Mouse (Mus musculus): Measurements from ENCODE around the gene Mphosph9. TPM values are rescaled to one million over a fixed set of nuclear protein-coding genes. Genes with fewer than 3 reads are reported as not detected.

Gene Mphosph9
- total and polyA plus RNA-seq, 3 experiments, result 10.4 to 60.8 (median 10.9) TPM

DNA sequence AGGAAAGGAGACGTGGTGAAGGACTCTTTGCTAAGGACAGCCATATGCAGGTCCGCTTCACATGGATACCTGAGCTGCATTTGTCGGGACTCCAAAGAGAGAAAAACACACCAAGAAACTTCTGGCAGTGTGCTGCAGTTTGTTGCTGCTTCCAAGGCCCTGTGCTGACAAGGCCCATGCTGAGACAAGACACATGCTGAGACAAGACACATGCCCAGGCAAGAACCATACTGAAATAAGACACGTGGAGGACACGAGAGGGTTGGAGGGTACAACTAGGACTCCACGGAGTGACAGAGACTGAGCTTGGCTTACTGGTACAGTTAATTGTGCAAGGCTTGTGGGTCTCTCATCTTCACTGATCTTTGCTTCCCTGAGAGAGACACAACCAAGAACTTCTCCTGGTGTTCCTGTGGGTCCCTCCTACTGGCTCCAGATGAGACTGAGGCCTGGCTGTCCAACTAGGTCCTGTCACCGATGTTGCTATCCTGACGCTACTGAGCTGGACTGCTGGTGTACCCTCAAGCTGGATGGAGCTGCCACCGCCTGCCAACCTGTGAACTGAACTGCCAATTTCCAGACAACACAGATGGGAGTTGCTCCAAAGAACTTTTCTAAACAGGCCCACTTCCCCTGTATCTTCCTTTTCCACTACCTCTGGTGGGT lies 84.4 kb downstream of the Mphosph9 start:
- no peak for DNase-seq (ENCODE audit: low read depth, low spot score)
- Histone ChIP-seq H3K36me3 (ENCODE audit: control insufficient read depth in 1 of 2, insufficient read depth in 2 of 2, low read length in 2 of 2) (no peaks in the 10 kb centered on the region; a peak in 1 of 4 replicates), H3K27me3 (ENCODE audit: control insufficient read depth in 1 of 2, insufficient read depth in 2 of 2, low read length in 2 of 2) (no peaks in the 10 kb centered on the region), H3K27ac (ENCODE audit: control insufficient read depth, low read depth, low read length) (no peak overlapping the region), H3K4me1 (ENCODE audit: control insufficient read depth in 1 of 2, insufficient read depth in 2 of 2, low read length in 2 of 2) (no peaks in the 10 kb centered on the region), H3K9ac (ENCODE audit: control insufficient read depth, low read depth, low read length, poor library complexity, severe bottlenecking) (no peak overlapping the region), H3K79me2 (ENCODE audit: control insufficient read depth, insufficient read depth, low read length, poor library complexity) (no peaks in the 10 kb centered on the region), H3K9me3 (replicated peaks; ENCODE audit: insufficient read depth, low read length) (no peaks in the 10 kb centered on the region), H3K4me3 (ENCODE audit: control insufficient read depth in 1 of 2, insufficient read depth in 1 of 2, low read depth in 2 of 2, low read length in 2 of 2) (no peak overlapping the region)
- TF ChIP-seq SIN3A (IDR thresholded peaks at IDR 0.05; ENCODE audit: low read length) (no peak), E2F4 (IDR thresholded peaks at IDR 0.05; ENCODE audit: borderline replicate concordance, low read depth, low read length) (no peak), CHD1 (IDR thresholded peaks at IDR 0.05; ENCODE audit: low read depth, low read length) (no peak), MAX (IDR thresholded peaks at IDR 0.05; ENCODE audit: low read length) (no peak), TCF12 (IDR thresholded peaks at IDR 0.05; ENCODE audit: low read depth, low read length) (no peak), USF1 (IDR thresholded peaks at IDR 0.05; ENCODE audit: low read depth, low read length) (no peak), RAD21 (IDR thresholded peaks at IDR 0.05; ENCODE audit: low read depth, low read length) (no peak), SMC3 (IDR thresholded peaks at IDR 0.05; ENCODE audit: low read depth, low read length) (no peak), TBP (IDR thresholded peaks at IDR 0.05; ENCODE audit: low read depth, low read length) (no peak), JUND (IDR thresholded peaks at IDR 0.05; ENCODE audit: low read depth, low read length) (no peak), ZC3H11A (IDR thresholded peaks at IDR 0.05; ENCODE audit: low read depth, low read length) (no peak), GABPA (IDR thresholded peaks at IDR 0.05; ENCODE audit: low read depth, low read length) (no peak), NRF1 (IDR thresholded peaks at IDR 0.05; ENCODE audit: insufficient read depth, low read depth, low read length, poor library complexity, severe bottlenecking) (no peak), CHD2 (IDR thresholded peaks at IDR 0.05; ENCODE audit: low read length) (no peak)

DNA sequence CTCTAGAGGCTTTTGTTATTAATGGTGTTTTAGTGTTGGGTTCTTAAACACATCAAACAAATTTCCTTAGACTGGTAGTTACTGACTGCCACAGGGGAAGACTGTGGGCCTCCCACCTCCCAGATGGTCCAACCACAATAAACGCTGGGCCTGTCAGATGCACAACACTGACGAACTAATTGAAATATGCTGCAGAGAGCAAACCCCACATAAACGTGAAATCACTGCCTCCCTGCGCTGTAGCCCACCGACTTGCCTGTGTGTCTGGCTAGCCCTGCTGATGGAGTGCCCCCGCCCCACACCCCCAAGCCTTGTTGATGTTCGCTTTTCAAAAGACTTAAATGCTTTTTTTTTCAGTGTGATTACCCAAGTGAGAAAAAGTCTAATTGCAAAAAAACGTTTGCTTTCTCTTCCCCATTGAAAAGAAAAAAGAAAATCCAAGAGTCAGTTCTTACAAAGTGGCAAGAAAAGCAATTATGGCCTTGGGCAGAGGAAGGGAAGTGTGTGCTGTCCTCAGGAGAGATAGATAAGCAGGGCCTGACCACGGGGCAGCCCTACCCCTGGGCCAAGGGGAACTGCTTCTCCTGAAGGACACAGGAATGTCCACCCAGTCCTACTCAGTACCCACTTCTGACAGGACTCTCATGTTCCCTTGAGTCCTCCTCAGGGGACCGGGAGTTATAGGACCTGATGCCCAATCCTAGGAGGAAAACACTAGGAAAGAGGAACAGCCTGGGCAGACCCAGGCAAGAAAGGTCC lies 85.9 kb downstream of the Mphosph9 start:
- TF ChIP-seq ZC3H11A (IDR thresholded peaks at IDR 0.05; ENCODE audit: low read depth, low read length) (no peak), E2F4 (IDR thresholded peaks at IDR 0.05; ENCODE audit: borderline replicate concordance, low read depth, low read length) (no peak), TAL1 (IDR thresholded peaks at IDR 0.05; ENCODE audit: low read length) (no peak), USF2 (IDR thresholded peaks at IDR 0.05; ENCODE audit: borderline replicate concordance in 1 of 2, insufficient read depth in 1 of 2, low read depth in 1 of 2, low read length in 2 of 2) (no peak), POLR2A (IDR thresholded peaks at IDR 0.05; ENCODE audit: control insufficient read depth in 1 of 2, insufficient read depth in 1 of 2, low read depth in 1 of 2, low read length in 2 of 2, poor library complexity in 1 of 2) (no peak), MAZ (IDR thresholded peaks at IDR 0.05; ENCODE audit: low read depth, low read length) (no peak), SIN3A (IDR thresholded peaks at IDR 0.05; ENCODE audit: low read length) (no peak), ZKSCAN1 (IDR thresholded peaks at IDR 0.05; ENCODE audit: low read depth, low read length) (no peak), KAT2A (conservative IDR thresholded peaks at IDR 0.05; ENCODE audit: low read depth, low read length) (no peak), POLR2AphosphoS2 (IDR thresholded peaks at IDR 0.05; ENCODE audit: low read length) (no peak), TCF12 (IDR thresholded peaks at IDR 0.05; ENCODE audit: low read depth, low read length) (no peak), RCOR1 (IDR thresholded peaks at IDR 0.05; ENCODE audit: low read depth, low read length) (no peak), ZMIZ1 (IDR thresholded peaks at IDR 0.05; ENCODE audit: low read depth, low read length) (no peak), CTCF (IDR thresholded peaks at IDR 0.05 in 2 of 3, conservative IDR thresholded peaks at IDR 0.05 in 1 of 3; ENCODE audit: control insufficient read depth in 1 of 3, insufficient read depth in 1 of 3, low read depth in 2 of 3, low read length in 3 of 3, poor library complexity in 1 of 3, severe bottlenecking in 1 of 3) (no peak), ZNF384 (IDR thresholded peaks at IDR 0.05; ENCODE audit: low read depth, low read length) (no peak), HCFC1 (IDR thresholded peaks at IDR 0.05; ENCODE audit: low read depth, low read length) (no peak), JUND (IDR thresholded peaks at IDR 0.05; ENCODE audit: low read depth, low read length) (no peak)
- H3K4me3 ChIP-seq (ENCODE audit: control insufficient read depth in 1 of 2, insufficient read depth in 1 of 2, low read depth in 2 of 2, low read length in 2 of 2), result no peak overlapping the region
- H3K9me3 ChIP-seq (replicated peaks; ENCODE audit: insufficient read depth, low read length), result no peaks in the 10 kb centered on the region
- H3K27me3 ChIP-seq (ENCODE audit: control insufficient read depth in 1 of 2, insufficient read depth in 2 of 2, low read length in 2 of 2), result no peaks in the 10 kb centered on the region
- no peak overlapping the region for H3K9ac ChIP-seq (ENCODE audit: control insufficient read depth, low read depth, low read length, poor library complexity, severe bottlenecking)
- H3K79me2 ChIP-seq (ENCODE audit: control insufficient read depth, insufficient read depth, low read length, poor library complexity), result no peaks in the 10 kb centered on the region
- no peak overlapping the region for H3K27ac ChIP-seq (ENCODE audit: control insufficient read depth, low read depth, low read length)
- DNase-seq (ENCODE audit: low read depth, low spot score), result peak; percentile 10
- no peaks in the 10 kb centered on the region; a peak in 1 of 4 replicates for H3K36me3 ChIP-seq (ENCODE audit: control insufficient read depth in 1 of 2, insufficient read depth in 2 of 2, low read length in 2 of 2)
- no peaks in the 10 kb centered on the region for H3K4me1 ChIP-seq (ENCODE audit: control insufficient read depth in 1 of 2, insufficient read depth in 2 of 2, low read length in 2 of 2)

All from MEL (cell line).